Mouse (Mus musculus): Measurements from ENCODE around the gene Rbm4. TPM values are rescaled to one million over a fixed set of nuclear protein-coding genes. Genes with fewer than 3 reads are reported as not detected.
"Not testable (repeated sequence)": the region's sequence is repeated elsewhere in the genome, so short reads cannot be mapped to it uniquely, and the experiment has no call there.

Rbm4 gene
- 10 to 100 TPM; 44.8 to 46.5 TPM for total RNA-seq (2021)
- long read RNA-seq, experiment 1, transcript Rbm4-206 (4 exons, 2,610 nt) = major isoform, 12 of 19 reads
- long read RNA-seq, experiment 1, partial matches to known transcripts = 0 of 19 reads
- long read RNA-seq, experiment 1, other reads (novel, unspliced or antisense) = 1 of 19 reads
- long read RNA-seq, experiment 2, transcript Rbm4-206 (4 exons, 2,610 nt) = major isoform, 7 of 21 reads
- long read RNA-seq, experiment 2, transcript Rbm4-203 (3 exons, 1,018 nt) = minor isoform, 6 of 21 reads
- long read RNA-seq, experiment 2, partial matches to known transcripts = 1 of 21 reads
- long read RNA-seq, experiment 2, other reads (novel, unspliced or antisense) = 0 of 21 reads

- peak; percentile 89 for DNase-seq
Measured at GRCm38 (mm10) chr19:4793831-4794422, at the start of gene Rbm4. Rbm4 (minus strand) TSS chr19:4793901.

DNA sequence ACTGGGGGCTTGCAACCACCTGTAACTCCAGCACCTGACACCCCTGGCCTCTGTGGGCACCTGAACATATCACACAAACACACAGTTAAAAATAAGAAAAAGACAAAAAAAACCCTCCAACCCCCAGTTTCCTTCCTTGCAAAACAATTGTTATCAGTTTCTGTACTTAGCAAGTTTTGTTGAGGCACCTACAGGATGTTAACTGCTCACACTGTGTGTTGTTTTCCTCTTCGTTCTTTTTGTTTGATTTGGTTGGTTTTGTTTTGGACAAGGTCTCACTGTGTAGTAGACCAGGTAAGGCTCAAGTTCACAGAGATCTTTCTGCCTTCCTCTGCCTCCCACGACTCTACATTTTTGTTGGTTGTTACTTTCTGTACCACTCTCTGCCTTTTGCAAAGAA, 48.9 kb upstream of the Rbm4 start:
- no peak for DNase-seq

- no peak for DNase-seq
Measured at GRCm38 (mm10) chr19:4840848-4841247, 47.1 kb upstream of the Rbm4 start.

DNA sequence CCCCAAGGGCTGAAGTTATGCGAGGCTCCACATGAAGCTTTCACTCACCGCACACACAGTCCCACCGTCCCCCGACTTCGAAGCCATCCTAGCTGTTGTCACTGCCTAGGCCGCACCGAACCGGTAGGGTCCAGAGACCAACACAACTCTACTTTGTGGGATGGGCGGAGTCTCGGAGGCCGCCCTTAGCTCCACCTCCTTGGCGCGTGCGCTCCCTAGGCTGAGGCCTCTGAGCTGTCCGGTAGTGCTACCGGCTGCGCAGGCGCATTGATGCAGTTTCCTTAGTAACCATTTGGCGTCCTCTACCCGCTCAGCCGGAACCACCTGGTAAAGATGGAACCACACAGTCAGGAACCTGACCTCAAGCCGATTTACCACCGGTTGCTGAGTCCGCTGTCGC, 45.4 kb upstream of the Rbm4 start, which contains the start of the genes Ccs and Ccdc87:
Gene Ccs (minus strand): TSS at position 184 of the 400 bp plus-strand sequence.
Gene Ccdc87 (plus strand): TSS at position 218 of the 400 bp plus-strand sequence.
- DNase-seq = peak; percentile 96

DNA sequence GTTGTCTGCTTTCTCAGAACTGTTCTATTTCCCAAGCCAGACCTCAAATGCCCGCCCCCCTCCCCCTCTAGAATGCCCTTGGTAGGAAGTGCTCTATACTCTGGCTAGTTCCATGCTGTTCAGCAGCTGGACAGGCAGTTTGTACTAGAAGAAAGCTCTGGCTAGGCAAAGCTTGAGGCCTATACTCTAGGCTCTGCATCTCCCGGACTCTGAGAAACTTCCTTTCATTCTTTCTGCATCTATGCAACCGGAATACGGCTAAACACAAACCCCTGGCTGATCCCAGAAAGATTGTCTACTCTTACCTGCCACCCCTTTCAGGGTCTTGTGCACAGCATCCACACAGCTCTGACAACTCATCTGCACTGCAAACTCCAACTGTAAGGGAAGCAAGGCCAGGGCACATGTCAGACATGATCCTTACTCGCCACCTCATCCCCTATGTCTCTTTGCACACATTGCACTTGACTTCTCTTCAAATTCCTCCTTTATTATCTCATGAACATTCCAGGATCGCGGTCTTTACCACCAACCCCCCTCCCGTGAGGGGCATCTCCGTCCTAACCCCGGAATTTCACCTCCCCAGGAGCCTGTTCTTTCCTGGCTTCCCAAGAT, 44.9 kb upstream of the Rbm4 start:
- no peak for DNase-seq

- no peak for DNase-seq
Measured at GRCm38 (mm10) chr19:4837049-4837448, 43.3 kb upstream of the Rbm4 start.

GRCm38 (mm10) chr19:4836096-4836495, 42.4 kb upstream of the Rbm4 start:
- DNase-seq = no peak

- no peak for DNase-seq
Measured at GRCm38 (mm10) chr19:4833977-4834376, 40.3 kb upstream of the Rbm4 start.

DNA sequence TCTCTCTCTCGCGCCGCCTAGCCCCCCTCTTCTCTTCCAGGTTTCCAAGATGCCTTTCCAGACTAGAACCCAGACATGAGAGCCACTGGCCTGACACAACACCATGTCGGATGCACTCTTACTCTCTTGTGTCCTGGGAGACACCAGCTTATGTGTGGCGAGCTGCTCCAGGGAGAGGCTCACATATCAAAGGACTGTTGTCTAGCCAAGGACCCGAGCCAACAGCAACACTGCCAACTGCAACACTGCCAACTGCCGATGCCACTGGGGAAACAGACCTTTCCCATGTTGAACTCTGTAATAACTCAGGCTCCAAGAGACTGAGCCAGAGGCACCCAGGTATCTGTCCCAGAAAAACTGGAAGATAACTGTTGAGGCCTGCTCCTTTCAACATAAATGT, 35.5 kb upstream of the Rbm4 start:
- peak; percentile 72 for DNase-seq

- DNase-seq = no peak
Measured at GRCm38 (mm10) chr19:4828444-4829114, 34.9 kb upstream of the Rbm4 start.

GRCm38 (mm10) chr19:4820678-4821303, 27.1 kb upstream of the Rbm4 start:
- DNase-seq = peak; percentile 83

DNA sequence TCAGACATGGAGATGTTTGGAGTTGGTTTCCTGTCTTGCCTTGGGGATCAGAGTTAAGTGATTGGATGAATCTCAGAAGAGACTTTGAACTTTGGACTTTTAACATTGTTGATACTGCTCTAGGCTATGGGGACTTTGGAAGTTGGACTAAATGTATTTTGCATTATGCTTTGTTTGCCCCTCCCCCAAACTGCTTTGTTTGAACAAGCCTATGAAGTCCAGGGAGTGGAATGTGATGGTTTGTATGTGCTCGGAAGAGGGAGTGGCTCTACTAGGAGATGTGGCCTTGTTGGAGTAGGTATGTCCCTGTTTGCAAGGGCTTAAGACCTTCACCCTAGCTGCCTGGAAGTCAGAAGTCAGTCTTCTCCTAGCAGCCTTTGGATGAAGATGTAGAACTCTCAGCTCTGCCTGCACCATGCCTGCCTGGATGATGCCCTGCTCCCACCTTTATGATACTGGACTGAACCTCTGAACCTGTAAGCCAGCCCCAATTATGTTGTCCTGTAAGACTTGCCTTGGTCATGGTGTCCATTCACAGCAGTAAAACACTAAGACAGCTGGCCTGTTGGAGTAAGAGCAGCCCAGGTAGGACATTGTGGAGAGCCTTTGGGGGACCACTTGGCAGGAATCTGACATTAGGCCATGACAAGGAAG, 23.6 kb upstream of the Rbm4 start:
- DNase-seq = no peak

DNA sequence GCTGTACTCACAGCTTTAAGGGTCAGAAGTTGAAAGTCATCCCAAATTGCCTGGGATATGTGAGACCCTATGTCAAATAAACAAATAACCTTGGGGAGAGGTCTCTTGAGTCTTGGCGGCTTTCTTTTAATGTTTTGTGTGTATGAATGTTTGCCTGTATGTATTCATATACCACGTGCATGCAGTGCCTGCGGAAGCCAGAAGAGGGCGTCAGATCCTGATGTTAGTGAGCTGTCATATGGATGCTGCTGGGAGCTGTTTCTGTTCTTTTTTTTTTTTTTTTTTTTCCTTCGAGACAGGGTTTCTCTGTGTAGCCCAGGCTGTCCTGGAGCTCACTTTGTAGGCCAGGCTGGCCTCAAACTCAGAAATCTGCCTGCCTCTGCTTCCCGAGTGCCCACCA, 19.3 kb upstream of the Rbm4 start:
- DNase-seq = no peak

DNA sequence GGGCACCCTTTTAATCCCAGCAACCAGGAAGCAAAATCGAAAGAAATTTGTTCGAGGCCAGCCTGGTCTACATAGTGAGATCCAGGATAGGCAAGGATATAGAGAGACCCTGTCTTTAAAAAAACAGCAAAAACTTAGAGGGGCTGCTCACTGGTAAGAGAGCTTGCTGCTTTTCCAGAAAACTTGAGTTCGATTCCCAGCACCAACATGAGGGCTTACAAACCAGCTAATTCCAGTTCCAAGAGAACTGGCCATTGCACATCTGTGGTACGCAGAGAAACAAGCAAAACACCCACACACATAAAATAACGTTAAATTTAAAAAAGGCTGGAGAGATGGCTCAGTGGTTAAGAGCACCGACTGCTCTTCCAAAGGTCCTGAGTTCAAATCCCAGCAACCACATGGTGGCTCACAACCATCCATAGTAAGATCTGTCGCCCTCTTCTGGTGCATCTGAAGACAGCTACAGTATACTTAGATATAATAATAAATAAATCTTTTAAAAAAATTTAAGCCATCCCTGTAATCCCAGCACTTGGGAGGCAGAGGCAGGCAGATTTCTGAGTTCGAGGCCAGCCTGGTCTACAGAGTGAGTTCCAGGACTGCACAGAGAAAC, 18.7 kb upstream of the Rbm4 start:
- not testable (repeated sequence) for DNase-seq

DNA sequence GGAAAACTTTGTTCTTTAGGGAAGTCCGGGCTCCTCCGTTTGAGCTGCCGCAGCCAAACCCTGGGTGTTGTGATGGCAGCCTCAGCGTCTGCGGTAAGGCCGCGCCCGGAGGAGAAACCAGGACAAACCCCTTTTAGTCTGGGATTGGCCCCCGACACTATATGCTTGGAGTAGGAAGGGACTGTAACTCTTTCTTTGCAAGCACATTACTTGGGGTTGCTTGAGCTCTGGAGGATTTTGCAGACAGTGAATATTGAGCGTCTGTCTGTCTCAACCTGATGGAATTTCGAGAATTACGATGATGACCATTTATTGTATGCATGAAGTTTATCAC, 18.2 kb upstream of the Rbm4 start:
- DNase-seq = no peak

DNA sequence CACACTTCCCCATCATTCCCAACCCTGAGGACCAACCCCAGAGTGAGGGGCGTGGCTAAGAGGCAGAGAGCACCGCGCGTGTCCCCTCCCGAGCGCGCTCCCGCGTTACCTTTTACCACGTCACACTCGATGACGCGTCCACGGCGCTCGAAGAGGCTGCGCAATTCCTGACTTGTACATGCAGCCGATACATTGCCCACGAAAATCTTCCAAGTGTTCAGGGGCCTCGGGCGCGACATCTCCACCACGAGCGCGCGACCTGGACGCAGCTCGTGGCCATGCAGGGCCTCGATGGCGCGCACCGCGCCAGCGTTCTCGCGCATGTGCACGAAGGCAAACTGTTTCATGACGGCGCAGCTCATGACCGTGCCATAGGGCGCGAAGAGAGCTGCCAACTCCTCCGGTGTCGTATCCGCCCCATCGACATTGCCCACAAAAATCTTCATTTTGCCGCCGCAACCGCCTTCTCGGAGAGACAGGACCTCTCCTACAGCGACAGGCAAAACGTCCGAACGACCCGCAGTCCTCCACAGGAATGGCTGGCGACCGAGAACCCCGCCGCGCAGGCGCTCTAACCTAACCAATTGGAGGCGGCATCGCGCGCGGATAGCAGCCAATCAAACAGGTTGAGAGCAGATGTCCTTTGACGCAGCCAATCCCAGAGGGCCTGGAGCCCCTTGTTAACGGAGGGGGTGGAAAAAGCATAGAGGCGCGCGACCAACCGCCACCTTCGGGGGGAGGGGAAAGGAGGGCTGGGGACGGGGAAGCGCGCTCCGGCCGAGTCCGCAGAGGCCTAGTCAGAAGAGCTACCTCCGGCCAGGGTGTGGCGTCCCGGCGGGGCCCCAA, 17.6 kb upstream of the Rbm4 start, which contains the start of the genes Gm21992 and Rbm14:
Gene Gm21992 (minus strand): TSS at position 550 of the 846 bp plus-strand sequence.
Gene Rbm14 (minus strand): TSS at position 572 of the 846 bp plus-strand sequence.
- peak; percentile 96 for DNase-seq

- peak; percentile 69 for DNase-seq
Measured at GRCm38 (mm10) chr19:4810746-4811062, 17.0 kb upstream of the Rbm4 start.

GRCm38 (mm10) chr19:4810309-4810708, 16.6 kb upstream of the Rbm4 start:
- DNase-seq = no peak

GRCm38 (mm10) chr19:4803283-4803682, 9.6 kb upstream of the Rbm4 start:
- no peak for DNase-seq

DNA sequence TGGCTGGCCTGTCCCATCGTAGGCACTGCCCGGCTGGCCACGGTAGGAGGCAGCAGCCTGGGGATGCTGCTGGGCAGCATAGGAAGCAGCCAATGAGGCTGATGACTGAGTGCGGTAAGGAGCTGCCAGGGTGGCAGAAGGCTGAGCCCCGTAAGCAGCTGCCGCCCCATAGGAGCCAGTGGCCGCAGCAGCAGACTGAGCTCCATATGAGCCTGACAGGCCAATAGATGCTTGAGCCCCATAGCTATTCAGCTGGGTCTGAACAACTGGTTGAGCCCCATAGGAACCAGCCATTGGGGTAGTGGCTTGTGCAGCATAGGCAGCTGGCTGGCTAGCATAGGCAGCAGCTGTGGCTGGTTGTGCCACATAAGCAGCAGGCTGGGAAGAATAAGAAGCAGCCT, 9.0 kb upstream of the Rbm4 start:
- no peak for DNase-seq

All from gastrocnemius, postnatal 10 days (tissue).